Mouse (Mus musculus) embryonic facial prominence, embryonic 11.5 days (tissue): ENCODE data around the gene Nrxn1. TPM values are rescaled to one million over a fixed set of nuclear protein-coding genes. Genes with fewer than 3 reads are reported as not detected.

ENCODE experiments used
- ATAC-seq: fragments of 200-750 bp; cut with Nextera tagmentation; replicated peaks from 2 replicates; pipeline ENCODE4 v1.8.0; 2017; ENCODE audit warnings: low read depth; ENCODE audit not compliant: insufficient number of reproducible peaks, low FRiP score, low TSS enrichment
- DNase-seq: peaks from one replicate; pipeline ENCODE4 v3.0.0-alpha.2; 2015; ENCODE audit warnings: low spot score
- H3K27ac ChIP-seq: fragments of 300-500 bp; sonication (generic); replicated peaks from 2 replicates; pipeline ENCODE4 v1.5.1; 2014; ENCODE audit warnings: mild to moderate bottlenecking, low read depth, low read length, control low read depth
- H3K27me3 ChIP-seq: fragments of 300-500 bp; sonication (generic); 2 replicates; pipeline ENCODE4 v1.6.1; 2014; ENCODE audit warnings: mild to moderate bottlenecking, low read length, moderate library complexity, mixed read lengths; ENCODE audit not compliant: control insufficient read depth, insufficient read depth
- H3K36me3 ChIP-seq: fragments of 300-500 bp; sonication (generic); replicated peaks from 2 replicates; pipeline ENCODE4 v1.6.1; 2014; ENCODE audit warnings: low read depth, mild to moderate bottlenecking, low read length, moderate library complexity, mixed read lengths; ENCODE audit not compliant: control insufficient read depth, insufficient read depth
- H3K4me1 ChIP-seq: fragments of 300-500 bp; sonication (generic); 2 replicates; pipeline ENCODE4 v1.6.1; 2014; ENCODE audit warnings: low read length, mixed read lengths; ENCODE audit not compliant: control insufficient read depth, insufficient read depth
- H3K4me2 ChIP-seq: fragments of 300-500 bp; sonication (generic); 2 replicates; pipeline ENCODE4 v1.6.1; 2014; ENCODE audit warnings: low read depth, mild to moderate bottlenecking, control low read depth, low read length, moderate library complexity
- H3K4me3 ChIP-seq: fragments of 300-500 bp; sonication (generic); 2 replicates; pipeline ENCODE4 v1.5.1; 2014; ENCODE audit warnings: low read depth, low read length, control low read depth
- H3K9ac ChIP-seq: fragments of 300-500 bp; sonication (generic); replicated peaks from 2 replicates; pipeline ENCODE4 v1.6.1; 2014; ENCODE audit warnings: mild to moderate bottlenecking, control low read depth, low read length
- H3K9me3 ChIP-seq: fragments of 300-500 bp; sonication (generic); replicated peaks from 2 replicates; pipeline ENCODE4 v1.6.1; 2016; ENCODE audit warnings: mild to moderate bottlenecking, low read length, inconsistent platforms, mixed read lengths; ENCODE audit not compliant: control insufficient read depth
- whole genome bisulfite sequencing: fragments of 180-500 bp; shearing (Covaris S2); extraction: QIAGEN DNeasy Blood & Tissue Kit; methylation state at CpG from one replicate; pipeline ENCODE4 v1.1.7; 2014; 5-methylcytosine and 5-hydroxymethylcytosine counted together
- polyA plus RNA-seq: library from polyadenylated mRNA; unstranded; fragments of >200 nt; fragmentation: Nextera tagmentation; extraction: Ambion mirVana; gene quantifications from 2 replicates; pipeline ENCODE4 v1.2.1, GENCODE M21; 2014

The Nrxn1 gene
- polyA plus RNA-seq, 1 experiment from 2014 or later, result 4.6 TPM

GRCm38 (mm10) chr17:90208547-90208946 is 884.3 kb downstream of the Nrxn1 start:
- Histone ChIP-seq H3K27me3 (no peaks in the 10 kb centered on the region), H3K4me1 (no peaks in the 10 kb centered on the region), H3K4me3 (no peak overlapping the region), H3K27ac (no peak overlapping the region), H3K36me3 (no peaks in the 10 kb centered on the region), H3K4me2 (no peak overlapping the region), H3K9ac (no peak overlapping the region), H3K9me3 (no peaks in the 10 kb centered on the region)
- DNase-seq, result no peak
- ATAC-seq, result no peak

GRCm38 (mm10) chr17:90207617-90208016 is 885.3 kb downstream of the Nrxn1 start:
- no peak overlapping the region for H3K27ac ChIP-seq
- no peak overlapping the region for H3K4me3 ChIP-seq
- H3K36me3 ChIP-seq, result no peaks in the 10 kb centered on the region
- no peaks in the 10 kb centered on the region for H3K9me3 ChIP-seq
- H3K27me3 ChIP-seq, result no peaks in the 10 kb centered on the region
- no peaks in the 10 kb centered on the region for H3K4me1 ChIP-seq
- no peak overlapping the region for H3K9ac ChIP-seq
- ATAC-seq (no peak), DNase-seq (no peak)
- 65% methylated on average over 5 of the region's 5 CpGs for WGBS
- H3K4me2 ChIP-seq, result no peak overlapping the region

GRCm38 (mm10) chr17:90203993-90204392 is 888.9 kb downstream of the Nrxn1 start:
- Histone ChIP-seq H3K36me3 (no peaks in the 10 kb centered on the region), H3K4me2 (no peak overlapping the region), H3K27me3 (no peaks in the 10 kb centered on the region), H3K9ac (no peak overlapping the region), H3K27ac (no peak overlapping the region), H3K9me3 (no peaks in the 10 kb centered on the region), H3K4me1 (no peaks in the 10 kb centered on the region), H3K4me3 (no peak overlapping the region)
- no peak for ATAC-seq
- no peak for DNase-seq

GRCm38 (mm10) chr17:90202785-90203184 is 890.1 kb downstream of the Nrxn1 start:
- no peaks in the 10 kb centered on the region for H3K27me3 ChIP-seq
- no peak for DNase-seq
- no peak overlapping the region for H3K27ac ChIP-seq
- H3K9me3 ChIP-seq, result no peaks in the 10 kb centered on the region
- no peaks in the 10 kb centered on the region for H3K36me3 ChIP-seq
- no peak overlapping the region for H3K4me3 ChIP-seq
- no peak overlapping the region for H3K4me2 ChIP-seq
- WGBS, result 83% methylated on average over 2 of the region's 2 CpGs
- no peaks in the 10 kb centered on the region for H3K4me1 ChIP-seq
- H3K9ac ChIP-seq, result no peak overlapping the region
- no peak for ATAC-seq

- Histone ChIP-seq H3K27ac (no peak overlapping the region), H3K9ac (no peak overlapping the region), H3K4me1 (no peaks in the 10 kb centered on the region), H3K36me3 (no peaks in the 10 kb centered on the region), H3K4me2 (no peak overlapping the region), H3K27me3 (no peaks in the 10 kb centered on the region), H3K4me3 (no peak overlapping the region), H3K9me3 (no peaks in the 10 kb centered on the region)
- no peak for DNase-seq
- WGBS, result 12% methylated on average over 1 of the region's 1 CpGs
- ATAC-seq, result no peak
Measured at GRCm38 (mm10) chr17:90196772-90197171, 896.1 kb downstream of the Nrxn1 start.

GRCm38 (mm10) chr17:90141602-90142001 is 951.3 kb downstream of the Nrxn1 start:
- no peaks in the 10 kb centered on the region for H3K27me3 ChIP-seq
- DNase-seq, result peak; percentile 10
- no peak overlapping the region for H3K27ac ChIP-seq
- H3K9me3 ChIP-seq, result no peaks in the 10 kb centered on the region
- H3K9ac ChIP-seq, result no peak overlapping the region
- H3K4me3 ChIP-seq, result no peak overlapping the region
- no peak overlapping the region for H3K4me2 ChIP-seq
- 52% methylated on average over 4 of the region's 4 CpGs for WGBS
- H3K36me3 ChIP-seq, result no peaks in the 10 kb centered on the region
- H3K4me1 ChIP-seq, result no peaks in the 10 kb centered on the region
- no peak for ATAC-seq

- Histone ChIP-seq H3K9ac (no peak overlapping the region), H3K4me3 (no peak overlapping the region), H3K27ac (no peak overlapping the region), H3K36me3 (no peaks in the 10 kb centered on the region), H3K9me3 (no peaks in the 10 kb centered on the region), H3K4me2 (no peak overlapping the region), H3K27me3 (no peaks in the 10 kb centered on the region), H3K4me1 (no peaks in the 10 kb centered on the region)
- DNase-seq (no peak), ATAC-seq (no peak)
- 90% methylated on average over 11 of the region's 12 CpGs for WGBS
Measured at GRCm38 (mm10) chr17:90130836-90131235, 962.0 kb downstream of the Nrxn1 start.

- no peak overlapping the region for H3K4me2 ChIP-seq
- no peak overlapping the region for H3K27ac ChIP-seq
- no peaks in the 10 kb centered on the region for H3K4me1 ChIP-seq
- H3K4me3 ChIP-seq, result no peak overlapping the region
- no peaks in the 10 kb centered on the region for H3K36me3 ChIP-seq
- no peak overlapping the region for H3K9ac ChIP-seq
- ATAC-seq, result no peak
- WGBS, result 82% methylated on average over 2 of the region's 2 CpGs
- no peaks in the 10 kb centered on the region for H3K9me3 ChIP-seq
- no peak for DNase-seq
- no peaks in the 10 kb centered on the region for H3K27me3 ChIP-seq
Measured at GRCm38 (mm10) chr17:90129183-90129582, 963.7 kb downstream of the Nrxn1 start.
